Mouse (Mus musculus): ENCODE data around the gene Pitpnm1. TPM values are rescaled to one million over a fixed set of nuclear protein-coding genes. Genes with fewer than 3 reads are reported as not detected.

Pitpnm1 gene
- polyA plus RNA-seq, 1 experiment from 2014 or later: 18.9 TPM

DNA sequence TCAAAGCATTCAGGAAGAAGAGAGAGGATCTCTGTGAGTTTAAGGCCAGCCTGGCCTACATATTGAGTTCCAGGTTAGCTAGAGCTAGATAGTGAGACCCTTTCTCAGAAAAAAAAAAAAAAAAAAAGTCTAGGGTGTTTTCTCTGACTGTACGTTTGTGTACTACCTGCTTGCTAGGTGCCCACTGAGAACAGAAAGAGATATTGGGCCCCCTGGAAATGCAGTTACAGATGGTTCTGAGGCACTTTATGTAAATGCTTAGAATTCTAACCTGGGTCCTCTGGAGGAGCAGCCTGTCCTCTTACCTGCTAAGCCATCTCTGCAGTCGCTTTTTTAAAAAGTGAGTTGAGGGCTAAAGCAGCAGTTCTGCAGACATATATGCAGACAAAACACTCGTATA is 4.0 kb upstream of the Pitpnm1 start:
- Histone ChIP-seq H3K4me2 (replicated peaks; ENCODE audit: low read depth, low read length) (no peak overlapping the region), H3K4me1 (ENCODE audit: insufficient read depth, low read depth, low read length) (peaks cover 19% of the 10 kb centered on the region; the same call in 1 of the 2 replicates), H3K9me3 (ENCODE audit: low read length) (no peaks in the 10 kb centered on the region), H3K9ac (replicated peaks; ENCODE audit: low read depth) (no peak overlapping the region), H3K36me3 (ENCODE audit: insufficient read depth, low read length) (no peaks in the 10 kb centered on the region), H3K27me3 (replicated peaks; ENCODE audit: insufficient read depth, low read length) (peaks cover under 1% of the 10 kb centered on the region; the same call in 1 of the 2 replicates), H3K4me3 (ENCODE audit: low read depth, low read length) (no peak overlapping the region), H3K27ac (ENCODE audit: low read length) (no peak overlapping the region)
- WGBS: 68% methylated on average over 3 of the region's 3 CpGs
- ATAC-seq (no peak), DNase-seq (ENCODE audit: low spot score) (no peak)
- TF ChIP-seq EP300 (IDR thresholded peaks at IDR 0.05): no peak
- no peak for TF ChIP-seq CTCF (IDR thresholded peaks at IDR 0.05)

- peak within 1 kb of the TSS; percentile 53 for H3K4me3 ChIP-seq (ENCODE audit: low read depth, low read length)
- WGBS: 1% methylated on average over 59 of the region's 65 CpGs
- no peak for TF ChIP-seq CTCF (IDR thresholded peaks at IDR 0.05)
- 0 out of 2 replicates have a peak, but pooled peaks have one; percentile 57 for TF ChIP-seq EP300 (IDR thresholded peaks at IDR 0.05)
- peak within 1 kb of the TSS; percentile 55 for H3K4me2 ChIP-seq (replicated peaks; ENCODE audit: low read depth, low read length)
- peaks cover 3% of the 10 kb centered on the region; the same call in 1 of the 2 replicates for H3K27me3 ChIP-seq (replicated peaks; ENCODE audit: insufficient read depth, low read length)
- ATAC-seq: peak; percentile 91
- H3K9me3 ChIP-seq (ENCODE audit: low read length): no peaks in the 10 kb centered on the region
- H3K9ac ChIP-seq (replicated peaks; ENCODE audit: low read depth): peak within 1 kb of the TSS; percentile 49
- peak; percentile 98 for DNase-seq (ENCODE audit: low spot score)
- peak within 1 kb of the TSS; percentile 94 for H3K27ac ChIP-seq (ENCODE audit: low read length)
- peaks cover 19% of the 10 kb centered on the region; the same call in 1 of the 2 replicates for H3K4me1 ChIP-seq (ENCODE audit: insufficient read depth, low read depth, low read length)
- no peaks in the 10 kb centered on the region for H3K36me3 ChIP-seq (ENCODE audit: insufficient read depth, low read length)
These were observed 3.0 kb upstream of the Pitpnm1 start, which contains the start of gene Cdk2ap2 for GRCm38 (mm10) chr19:4096642-4097440. Gene Cdk2ap2 (plus strand): TSS chr19:4097182.

- TF ChIP-seq CTCF (IDR thresholded peaks at IDR 0.05): no peak
- peak; percentile 55; the same call in 1 of the 2 replicates for TF ChIP-seq EP300 (IDR thresholded peaks at IDR 0.05)
- DNase-seq (ENCODE audit: low spot score): peak; percentile 95
- H3K9ac ChIP-seq (replicated peaks; ENCODE audit: low read depth): peak overlapping the region; percentile 35; the same call in 1 of the 2 replicates
- peak overlapping the region; percentile 55 for H3K4me2 ChIP-seq (replicated peaks; ENCODE audit: low read depth, low read length)
- H3K36me3 ChIP-seq (ENCODE audit: insufficient read depth, low read length): no peaks in the 10 kb centered on the region
- peak overlapping the region; percentile 94 for H3K27ac ChIP-seq (ENCODE audit: low read length)
- H3K4me3 ChIP-seq (ENCODE audit: low read depth, low read length): peak overlapping the region; percentile 53
- WGBS: 1% methylated on average over 21 of the region's 21 CpGs
- peak; percentile 62 for ATAC-seq
- H3K27me3 ChIP-seq (replicated peaks; ENCODE audit: insufficient read depth, low read length): peaks cover 3% of the 10 kb centered on the region; the same call in 1 of the 2 replicates
- H3K4me1 ChIP-seq (ENCODE audit: insufficient read depth, low read depth, low read length): peaks cover 19% of the 10 kb centered on the region; the same call in 1 of the 2 replicates
- H3K9me3 ChIP-seq (ENCODE audit: low read length): no peaks in the 10 kb centered on the region
These were observed 2.4 kb upstream of the Pitpnm1 start for GRCm38 (mm10) chr19:4097441-4097825.

DNA sequence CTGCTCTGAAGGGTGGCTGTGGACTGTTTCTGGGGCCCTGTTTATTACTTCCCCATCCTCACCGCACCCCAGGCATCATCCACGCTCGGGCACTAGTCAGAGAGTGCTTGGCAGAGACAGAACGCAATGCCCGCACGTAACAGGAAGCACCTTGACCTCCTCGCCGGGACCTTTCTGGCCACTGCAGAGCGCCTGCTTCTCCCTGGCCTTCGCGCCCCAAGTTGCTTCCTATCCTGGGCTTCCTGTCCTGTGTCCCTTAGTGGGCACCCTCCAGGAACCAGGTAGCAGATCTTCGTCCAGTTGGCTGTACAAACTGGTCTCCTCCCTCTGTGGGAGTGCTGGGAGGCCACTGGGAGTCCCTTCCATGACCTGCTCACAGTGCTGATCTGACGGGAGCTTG is 1.4 kb upstream of the Pitpnm1 start:
- Histone ChIP-seq H3K9ac (replicated peaks; ENCODE audit: low read depth) (no peak overlapping the region), H3K27me3 (replicated peaks; ENCODE audit: insufficient read depth, low read length) (peaks cover 3% of the 10 kb centered on the region; the same call in 1 of the 2 replicates), H3K4me2 (replicated peaks; ENCODE audit: low read depth, low read length) (0 out of 2 replicates have a peak overlapping the region, but pooled peaks have one; percentile 55), H3K27ac (ENCODE audit: low read length) (peak overlapping the region; percentile 94), H3K4me1 (ENCODE audit: insufficient read depth, low read depth, low read length) (peaks cover 19% of the 10 kb centered on the region; the same call in 1 of the 2 replicates), H3K4me3 (ENCODE audit: low read depth, low read length) (no peak overlapping the region), H3K9me3 (ENCODE audit: low read length) (no peaks in the 10 kb centered on the region), H3K36me3 (ENCODE audit: insufficient read depth, low read length) (no peaks in the 10 kb centered on the region)
- DNase-seq (ENCODE audit: low spot score) (peak; percentile 28), ATAC-seq (no peak)
- WGBS: 67% methylated on average over 13 of the region's 13 CpGs
- no peak for TF ChIP-seq CTCF (IDR thresholded peaks at IDR 0.05)
- no peak for TF ChIP-seq EP300 (IDR thresholded peaks at IDR 0.05)

DNA sequence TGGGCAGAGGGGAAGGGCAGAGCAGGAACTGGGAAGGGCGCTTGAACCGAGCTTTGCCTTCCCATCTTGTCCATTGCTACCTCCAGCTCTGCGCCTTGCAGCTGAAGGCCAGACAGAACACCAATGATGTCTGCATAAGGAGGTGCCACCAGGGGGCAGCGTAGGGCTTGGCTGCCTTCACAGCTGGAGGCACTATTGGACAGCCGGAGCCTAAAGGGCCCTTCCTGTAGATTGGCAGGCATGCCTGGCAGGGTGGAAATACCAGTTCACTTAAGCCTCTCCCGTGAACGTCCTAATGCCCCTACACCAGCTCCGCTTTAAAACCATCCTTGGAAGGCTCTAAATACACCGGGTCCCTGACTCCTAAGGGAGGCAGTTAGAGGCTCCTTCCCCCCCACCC is 742 bp upstream of the Pitpnm1 start:
- Histone ChIP-seq H3K4me3 (ENCODE audit: low read depth, low read length) (0 out of 2 replicates have a peak overlapping the region, but pooled peaks have one; percentile 50), H3K9me3 (ENCODE audit: low read length) (no peaks in the 10 kb centered on the region), H3K27me3 (replicated peaks; ENCODE audit: insufficient read depth, low read length) (peaks cover 3% of the 10 kb centered on the region; the same call in 1 of the 2 replicates), H3K36me3 (ENCODE audit: insufficient read depth, low read length) (no peaks in the 10 kb centered on the region), H3K27ac (ENCODE audit: low read length) (peak overlapping the region; percentile 94), H3K4me2 (replicated peaks; ENCODE audit: low read depth, low read length) (peak overlapping the region; percentile 76), H3K4me1 (ENCODE audit: insufficient read depth, low read depth, low read length) (peaks cover 19% of the 10 kb centered on the region; the same call in 1 of the 2 replicates), H3K9ac (replicated peaks; ENCODE audit: low read depth) (0 out of 2 replicates have a peak overlapping the region, but pooled peaks have one; percentile 32)
- TF ChIP-seq EP300 (IDR thresholded peaks at IDR 0.05) (no peak), CTCF (IDR thresholded peaks at IDR 0.05) (peak; percentile 100)
- WGBS: 10% methylated on average over 9 of the region's 9 CpGs
- DNase-seq (ENCODE audit: low spot score) (peak; percentile 97), ATAC-seq (peak; percentile 39)

DNA sequence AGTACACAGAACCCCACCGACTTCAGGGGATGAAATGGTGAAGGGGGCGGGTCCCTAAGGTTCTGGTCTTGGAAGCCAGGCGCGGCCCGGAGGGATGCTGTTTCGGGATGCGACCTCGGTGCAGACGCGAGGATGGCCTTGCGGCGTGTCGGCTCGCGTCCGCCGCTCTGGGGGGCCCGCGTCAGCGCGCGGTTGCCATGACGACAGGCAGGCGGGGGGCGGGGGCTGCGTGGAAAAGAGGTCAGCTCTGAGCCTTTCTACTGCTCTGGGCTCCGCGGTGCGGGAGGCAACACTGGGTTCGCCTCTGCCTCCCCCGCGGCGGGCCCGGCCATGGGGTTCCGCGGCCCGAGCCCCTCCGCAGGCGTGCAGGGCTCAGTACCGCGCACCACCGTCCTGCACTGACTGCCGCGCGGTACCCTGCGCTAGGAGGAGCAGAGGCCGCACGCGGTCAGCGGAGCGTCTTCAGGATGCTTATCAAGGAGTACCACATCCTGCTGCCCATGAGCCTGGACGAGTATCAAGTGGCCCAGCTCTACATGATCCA is 992 bp downstream of the Pitpnm1 start:
- Histone ChIP-seq H3K36me3 (ENCODE audit: insufficient read depth, low read length) (no peaks in the 10 kb centered on the region), H3K9me3 (ENCODE audit: low read length) (no peaks in the 10 kb centered on the region), H3K9ac (replicated peaks; ENCODE audit: low read depth) (peak overlapping the region; percentile 32), H3K27ac (ENCODE audit: low read length) (no peak overlapping the region), H3K4me1 (ENCODE audit: insufficient read depth, low read depth, low read length) (peaks cover 19% of the 10 kb centered on the region; the same call in 1 of the 2 replicates), H3K4me3 (ENCODE audit: low read depth, low read length) (peak overlapping the region; percentile 50), H3K4me2 (replicated peaks; ENCODE audit: low read depth, low read length) (peak overlapping the region; percentile 76), H3K27me3 (replicated peaks; ENCODE audit: insufficient read depth, low read length) (peaks cover 3% of the 10 kb centered on the region; the same call in 1 of the 2 replicates)
- ATAC-seq (no peak), DNase-seq (ENCODE audit: low spot score) (no peak)
- TF ChIP-seq EP300 (IDR thresholded peaks at IDR 0.05) (no peak), CTCF (IDR thresholded peaks at IDR 0.05) (no peak)
- WGBS: 2% methylated on average over 51 of the region's 52 CpGs

Data from lung, postnatal 0 days (tissue).